Mouse (Mus musculus): ENCODE results near the gene Pdha1. TPM values are rescaled to one million over a fixed set of nuclear protein-coding genes. Genes with fewer than 3 reads are reported as not detected.

The Pdha1 gene
- 182 and 189 TPM in 2 replicates for polyA plus RNA-seq (2015; fragmentation: Nextera tagmentation; extraction: Ambion mirVana)

GRCm38 (mm10) chrX:160137861-160138717, at the start of gene Pdha1:
Gene Pdha1 (minus strand): TSS chrX:160138413.

Other genes with a start within 250 kb of the Pdha1 start
- gene Map3k15, start 150.0 kb downstream of the Pdha1 start, polyA plus RNA-seq (2015; fragmentation: Nextera tagmentation; extraction: Ambion mirVana) = 0.32 and 0.33 TPM in 2 replicates